Mouse (Mus musculus) erythroblast, adult 5-6 weeks (primary cell): ENCODE results near the gene Olfr1216. TPM values are rescaled to one million over a fixed set of nuclear protein-coding genes. Genes with fewer than 3 reads are reported as not detected.
"Not testable (repeated sequence)": the region's sequence is repeated elsewhere in the genome, so short reads cannot be mapped to it uniquely, and the experiment has no call there.

ENCODE experiments used
- ATAC-seq: replicated peaks from 2 replicates; pipeline ENCODE4 v1.8.0; 2016; ENCODE audit warnings: moderate number of reproducible peaks, mild to moderate bottlenecking, moderate TSS enrichment, inconsistent platforms; ENCODE audit not compliant: poor library complexity, low FRiP score, severe bottlenecking
- total RNA-seq, 2 experiments: library from RNA; stranded (forward) in 1 of 2; stranded (reverse) in 1 of 2; fragments of 150-400 nt in 1 of 2; fragments of 200-764, 138-1000 nt in 1 of 2; gene quantifications; 2 replicates each; pipeline versions ENCODE4 v1.2.3 to v1.2.4; 2015 to 2017; ENCODE audit warnings: low replicate concordance in 2 of 2

Olfr1216 gene
- total RNA-seq (2015; ENCODE audit: low replicate concordance): not detected in 2 replicates
- total RNA-seq (2017; ENCODE audit: low replicate concordance): not detected in 2 replicates

- no peak for ATAC-seq
These were observed at the start of gene Olfr1216 for GRCm38 (mm10) chr2:89018240-89018639. Gene Olfr1216, minus strand, starts transcription at chr2:89018340.

GRCm38 (mm10) chr2:89061087-89061486, 42.9 kb upstream of the Olfr1216 start, which contains the start of gene Olfr1218:
Gene Olfr1218, minus strand, starts transcription at chr2:89061187.
- ATAC-seq: no peak

GRCm38 (mm10) chr2:89031965-89032364, 13.8 kb upstream of the Olfr1216 start, which contains the start of gene Olfr1217:
Gene Olfr1217, minus strand, starts transcription at chr2:89032065.
- no peak for ATAC-seq

GRCm38 (mm10) chr2:89021436-89021835, 3.3 kb upstream of the Olfr1216 start:
- ATAC-seq: not testable (repeated sequence)

GRCm38 (mm10) chr2:89006873-89007272, 11.3 kb downstream of the Olfr1216 start, which contains the start of gene Olfr1215:
Gene Olfr1215, minus strand, starts transcription at chr2:89006973.
- no peak for ATAC-seq

- ATAC-seq: no peak
These were observed 25.6 kb downstream of the Olfr1216 start, which contains the start of gene Olfr1214 for GRCm38 (mm10) chr2:88992553-88992952. Gene Olfr1214, minus strand, starts transcription at chr2:88992653.

- ATAC-seq: no peak
These were observed 38.0 kb downstream of the Olfr1216 start, which contains the start of gene Gm13762 for GRCm38 (mm10) chr2:88980181-88980580. Gene Gm13762, minus strand, starts transcription at chr2:88980281.

Other genes with a start within 250 kb of the Olfr1216 start
- not detected in 2 replicates for gene Olfr1200, start 247.9 kb downstream of the Olfr1216 start, total RNA-seq (2015; ENCODE audit: low replicate concordance)
- gene Olfr1200, start 247.9 kb downstream of the Olfr1216 start, total RNA-seq (2017; ENCODE audit: low replicate concordance): not detected in 2 replicates
- gene Olfr1201, start 225.3 kb downstream of the Olfr1216 start, total RNA-seq (2015; ENCODE audit: low replicate concordance): not detected in 2 replicates
- gene Olfr1201, start 225.3 kb downstream of the Olfr1216 start, total RNA-seq (2017; ENCODE audit: low replicate concordance): not detected in 2 replicates
- gene Olfr1202, start 203.8 kb downstream of the Olfr1216 start, total RNA-seq (2015; ENCODE audit: low replicate concordance): not detected in 2 replicates
- gene Olfr1202, start 203.8 kb downstream of the Olfr1216 start, total RNA-seq (2017; ENCODE audit: low replicate concordance): not detected in 2 replicates
- gene Olfr1205, start 188.6 kb downstream of the Olfr1216 start, total RNA-seq (2015; ENCODE audit: low replicate concordance): not detected in 2 replicates
- 0.28 TPM in 1 of 2 replicates, not detected in the other for gene Olfr1205, start 188.6 kb downstream of the Olfr1216 start, total RNA-seq (2017; ENCODE audit: low replicate concordance)
- 14.6 TPM in 1 of 2 replicates, not detected in the other for gene Olfr1204, start 169.0 kb downstream of the Olfr1216 start, total RNA-seq (2015; ENCODE audit: low replicate concordance)
- gene Olfr1204, start 169.0 kb downstream of the Olfr1216 start, total RNA-seq (2017; ENCODE audit: low replicate concordance): not detected in 2 replicates
- not detected in 2 replicates for gene Olfr1206, start 155.1 kb downstream of the Olfr1216 start, total RNA-seq (2015; ENCODE audit: low replicate concordance)
- gene Olfr1206, start 155.1 kb downstream of the Olfr1216 start, total RNA-seq (2017; ENCODE audit: low replicate concordance): not detected in 2 replicates
- not detected in 2 replicates for gene Olfr1208, start 116.0 kb downstream of the Olfr1216 start, total RNA-seq (2015; ENCODE audit: low replicate concordance)
- gene Olfr1208, start 116.0 kb downstream of the Olfr1216 start, total RNA-seq (2017; ENCODE audit: low replicate concordance): not detected in 2 replicates
- not detected in 2 replicates for gene Olfr1209, start 103.2 kb downstream of the Olfr1216 start, total RNA-seq (2015; ENCODE audit: low replicate concordance)
- gene Olfr1209, start 103.2 kb downstream of the Olfr1216 start, total RNA-seq (2017; ENCODE audit: low replicate concordance): not detected in 2 replicates
- gene Olfr1211, start 80.2 kb downstream of the Olfr1216 start, total RNA-seq (2015; ENCODE audit: low replicate concordance): not detected in 2 replicates
- gene Olfr1211, start 80.2 kb downstream of the Olfr1216 start, total RNA-seq (2017; ENCODE audit: low replicate concordance): not detected in 2 replicates
- gene Olfr1212, start 64.4 kb downstream of the Olfr1216 start, total RNA-seq (2015; ENCODE audit: low replicate concordance): not detected in 2 replicates
- gene Olfr1212, start 64.4 kb downstream of the Olfr1216 start, total RNA-seq (2017; ENCODE audit: low replicate concordance): 0.43 TPM in 1 of 2 replicates, not detected in the other
- gene Gm13762, start 38.1 kb downstream of the Olfr1216 start, total RNA-seq (2015; ENCODE audit: low replicate concordance): not detected in 2 replicates
- not detected in 2 replicates for gene Gm13762, start 38.1 kb downstream of the Olfr1216 start, total RNA-seq (2017; ENCODE audit: low replicate concordance)
- not detected in 2 replicates for gene Olfr1214, start 25.7 kb downstream of the Olfr1216 start, total RNA-seq (2015; ENCODE audit: low replicate concordance)
- gene Olfr1214, start 25.7 kb downstream of the Olfr1216 start, total RNA-seq (2017; ENCODE audit: low replicate concordance): not detected in 2 replicates
- gene Olfr1215, start 11.4 kb downstream of the Olfr1216 start, total RNA-seq (2015; ENCODE audit: low replicate concordance): not detected in 2 replicates
- not detected in 2 replicates for gene Olfr1215, start 11.4 kb downstream of the Olfr1216 start, total RNA-seq (2017; ENCODE audit: low replicate concordance)
- gene Olfr1217, start 13.7 kb upstream of the Olfr1216 start, total RNA-seq (2015; ENCODE audit: low replicate concordance): not detected in 2 replicates
- not detected in 2 replicates for gene Olfr1217, start 13.7 kb upstream of the Olfr1216 start, total RNA-seq (2017; ENCODE audit: low replicate concordance)
- not detected in 2 replicates for gene Olfr1218, start 42.8 kb upstream of the Olfr1216 start, total RNA-seq (2015; ENCODE audit: low replicate concordance)
- gene Olfr1218, start 42.8 kb upstream of the Olfr1216 start, total RNA-seq (2017; ENCODE audit: low replicate concordance): 0.14 TPM in 1 of 2 replicates, not detected in the other
- gene Olfr1219, start 65.2 kb upstream of the Olfr1216 start, total RNA-seq (2015; ENCODE audit: low replicate concordance): not detected in 2 replicates
- 0.09 TPM in 1 of 2 replicates, not detected in the other for gene Olfr1219, start 65.2 kb upstream of the Olfr1216 start, total RNA-seq (2017; ENCODE audit: low replicate concordance)
- not detected in 2 replicates for gene Olfr1220, start 88.5 kb upstream of the Olfr1216 start, total RNA-seq (2015; ENCODE audit: low replicate concordance)
- gene Olfr1220, start 88.5 kb upstream of the Olfr1216 start, total RNA-seq (2017; ENCODE audit: low replicate concordance): not detected in 2 replicates
- gene Olfr1221, start 98.9 kb upstream of the Olfr1216 start, total RNA-seq (2015; ENCODE audit: low replicate concordance): not detected in 2 replicates
- gene Olfr1221, start 98.9 kb upstream of the Olfr1216 start, total RNA-seq (2017; ENCODE audit: low replicate concordance): not detected in 2 replicates
- 0.21 TPM in 1 of 2 replicates, not detected in the other for gene Olfr1222, start 114.7 kb upstream of the Olfr1216 start, total RNA-seq (2015; ENCODE audit: low replicate concordance)
- gene Olfr1222, start 114.7 kb upstream of the Olfr1216 start, total RNA-seq (2017; ENCODE audit: low replicate concordance): not detected in 2 replicates
- gene Olfr1223, start 133.2 kb upstream of the Olfr1216 start, total RNA-seq (2015; ENCODE audit: low replicate concordance): not detected in 2 replicates
- not detected in 2 replicates for gene Olfr1223, start 133.2 kb upstream of the Olfr1216 start, total RNA-seq (2017; ENCODE audit: low replicate concordance)
- not detected in 2 replicates for gene Olfr1224-ps1, start 145.8 kb upstream of the Olfr1216 start, total RNA-seq (2015; ENCODE audit: low replicate concordance)
- gene Olfr1224-ps1, start 145.8 kb upstream of the Olfr1216 start, total RNA-seq (2017; ENCODE audit: low replicate concordance): not detected in 2 replicates
- gene Olfr1225, start 156.3 kb upstream of the Olfr1216 start, total RNA-seq (2015; ENCODE audit: low replicate concordance): not detected in 2 replicates
- not detected in 2 replicates for gene Olfr1225, start 156.3 kb upstream of the Olfr1216 start, total RNA-seq (2017; ENCODE audit: low replicate concordance)
- gene Olfr1226, start 181.7 kb upstream of the Olfr1216 start, total RNA-seq (2015; ENCODE audit: low replicate concordance): not detected in 2 replicates
- gene Olfr1226, start 181.7 kb upstream of the Olfr1216 start, total RNA-seq (2017; ENCODE audit: low replicate concordance): not detected in 2 replicates
- gene Olfr1228, start 235.7 kb upstream of the Olfr1216 start, total RNA-seq (2015; ENCODE audit: low replicate concordance): not detected in 2 replicates
- gene Olfr1228, start 235.7 kb upstream of the Olfr1216 start, total RNA-seq (2017; ENCODE audit: low replicate concordance): not detected in 2 replicates